Mouse (Mus musculus) intestine, embryonic 15.5 days (tissue): ENCODE data around the gene Nisch. TPM values are rescaled to one million over a fixed set of nuclear protein-coding genes. Genes with fewer than 3 reads are reported as not detected.

Source experiments
- ATAC-seq: fragments of 200-750 bp; cut with Nextera tagmentation; 2 replicates; pipeline ENCODE4 v1.8.0; 2017; ENCODE audit warnings: moderate TSS enrichment, moderate library complexity
- H3K27ac ChIP-seq: fragments of 300-500 bp; sonication (generic); 2 replicates; pipeline ENCODE4 v1.5.1; 2015; ENCODE audit warnings: mild to moderate bottlenecking, inconsistent platforms
- H3K27me3 ChIP-seq: fragments of 300-500 bp; sonication (generic); replicated peaks from 2 replicates; pipeline ENCODE4 v1.6.1; 2015; ENCODE audit warnings: inconsistent platforms
- H3K36me3 ChIP-seq: fragments of 300-500 bp; sonication (generic); 2 replicates; pipeline ENCODE4 v1.6.1; 2015; ENCODE audit warnings: inconsistent platforms
- H3K4me1 ChIP-seq: fragments of 300-500 bp; sonication (generic); replicated peaks from 2 replicates; pipeline ENCODE4 v1.6.1; 2015; ENCODE audit warnings: inconsistent platforms
- H3K4me2 ChIP-seq: fragments of 300-500 bp; sonication (generic); replicated peaks from 2 replicates; pipeline ENCODE4 v1.6.1; 2015; ENCODE audit warnings: mild to moderate bottlenecking, inconsistent platforms
- H3K4me3 ChIP-seq: fragments of 300-500 bp; sonication (generic); replicated peaks from 2 replicates; pipeline ENCODE4 v1.5.1; 2015; ENCODE audit warnings: inconsistent platforms
- H3K9ac ChIP-seq: fragments of 300-500 bp; sonication (generic); 2 replicates; pipeline ENCODE4 v1.6.1; 2015; ENCODE audit warnings: inconsistent platforms
- H3K9me3 ChIP-seq: fragments of 300-500 bp; sonication (generic); 2 replicates; pipeline ENCODE4 v1.6.1; 2016; ENCODE audit warnings: inconsistent platforms
- WGBS: fragments of 180-500 bp; shearing (Covaris S2); methylation state at CpG from one replicate; pipeline ENCODE4 v1.1.7; 2015; 5-methylcytosine and 5-hydroxymethylcytosine counted together
- polyA plus RNA-seq: library from polyadenylated mRNA; unstranded; fragments of >200 nt; fragmentation: Nextera tagmentation; extraction: Ambion mirVana; gene quantifications from 2 replicates; pipeline ENCODE4 v1.2.1, GENCODE M21; 2015

Nisch gene
- polyA plus RNA-seq, 1 experiment from 2014 or later, result 280 TPM

DNA sequence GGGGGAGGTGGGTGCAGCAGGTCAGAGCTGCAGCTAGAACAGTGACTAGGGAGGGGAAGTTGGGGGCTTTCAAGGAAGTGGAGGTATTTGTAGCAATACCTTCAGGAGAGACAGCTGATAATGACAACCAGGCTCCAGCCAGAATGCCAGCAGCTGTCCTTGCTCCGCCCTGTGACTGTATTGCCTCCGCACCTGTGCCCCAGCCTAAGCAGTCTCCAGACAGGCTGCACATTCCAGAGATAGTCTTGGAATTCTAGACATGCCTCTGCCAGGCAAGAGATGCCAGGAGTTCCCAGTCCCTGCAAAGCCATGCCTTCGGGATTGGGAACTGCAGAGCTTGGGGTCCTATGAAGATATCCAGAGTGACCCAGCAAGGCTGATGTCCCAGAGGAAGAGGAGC is 4.2 kb downstream of the Nisch start:
- WGBS, result 67% methylated on average over 3 of the region's 3 CpGs
- H3K4me2 ChIP-seq, result no peak overlapping the region
- H3K36me3 ChIP-seq, result no peaks in the 10 kb centered on the region
- H3K4me3 ChIP-seq, result no peak overlapping the region
- H3K27me3 ChIP-seq, result no peaks in the 10 kb centered on the region
- H3K4me1 ChIP-seq, result peaks cover 10% of the 10 kb centered on the region
- H3K9me3 ChIP-seq, result no peaks in the 10 kb centered on the region
- H3K9ac ChIP-seq, result no peak overlapping the region
- no peak for ATAC-seq
- H3K27ac ChIP-seq, result 0 out of 2 replicates have a peak overlapping the region, but pooled peaks have one; percentile 17

DNA sequence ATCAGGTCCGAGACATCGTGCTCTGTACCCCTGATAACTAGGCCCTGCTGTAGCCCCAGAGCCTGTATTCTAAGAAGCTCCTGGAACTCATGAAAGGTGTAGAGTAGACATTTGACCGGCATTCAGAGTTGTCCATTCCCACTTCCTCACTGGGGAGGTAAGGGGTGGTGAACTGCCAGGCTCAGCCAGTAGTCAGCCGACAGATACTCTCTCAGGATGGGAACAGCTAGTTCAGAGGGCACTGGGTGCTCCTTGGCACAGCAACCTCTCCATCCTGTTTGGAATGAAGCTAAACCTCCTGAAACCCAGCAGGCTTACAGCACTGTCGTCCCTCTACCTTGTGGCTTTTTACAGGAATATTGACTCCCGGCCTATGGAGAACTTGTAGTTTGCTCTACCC is 4.9 kb downstream of the Nisch start:
- 88% methylated on average over 6 of the region's 6 CpGs for WGBS
- Histone ChIP-seq H3K4me2 (no peak overlapping the region), H3K4me3 (no peak overlapping the region), H3K9ac (no peak overlapping the region), H3K27me3 (no peaks in the 10 kb centered on the region), H3K27ac (no peak overlapping the region), H3K9me3 (no peaks in the 10 kb centered on the region), H3K36me3 (no peaks in the 10 kb centered on the region), H3K4me1 (peaks cover 12% of the 10 kb centered on the region)
- no peak for ATAC-seq

GRCm38 (mm10) chr14:31209133-31209557 is 7.6 kb downstream of the Nisch start:
- no peak for ATAC-seq
- no peak overlapping the region for H3K9ac ChIP-seq
- WGBS, result 65% methylated on average over 4 of the region's 4 CpGs

GRCm38 (mm10) chr14:31208084-31208483 is 8.7 kb downstream of the Nisch start, which contains the start of gene Tnnc1:
Gene Tnnc1, plus strand, starts transcription at chr14:31208312.
- Histone ChIP-seq H3K27me3 (no peaks in the 10 kb centered on the region), H3K9me3 (no peaks in the 10 kb centered on the region), H3K4me2 (peak within 1 kb of the TSS; percentile 88; the same call in 1 of the 2 replicates), H3K36me3 (0 out of 2 replicates have a peak, but pooled peaks cover 9% of the 10 kb centered on the region), H3K27ac (no peak within 1 kb of the TSS), H3K9ac (0 out of 2 replicates have a peak within 1 kb of the TSS, but pooled peaks have one; percentile 95), H3K4me3 (no peak within 1 kb of the TSS), H3K4me1 (peaks cover 18% of the 10 kb centered on the region)
- 58% methylated on average over 2 of the region's 2 CpGs for WGBS
- ATAC-seq, result no peak

More at GRCm38 (mm10) chr14:31209133-31209557, 7.6 kb downstream of the Nisch start:
- Histone ChIP-seq H3K27ac (no peak overlapping the region), H3K36me3 (no peaks in the 10 kb centered on the region), H3K4me3 (no peak overlapping the region), H3K4me2 (no peak overlapping the region), H3K27me3 (no peaks in the 10 kb centered on the region), H3K4me1 (peaks cover 18% of the 10 kb centered on the region), H3K9me3 (no peaks in the 10 kb centered on the region)

- H3K4me1 ChIP-seq, result peaks cover 12% of the 10 kb centered on the region
- no peaks in the 10 kb centered on the region for H3K9me3 ChIP-seq
- peak overlapping the region; percentile 77 for H3K4me3 ChIP-seq
- 0 out of 2 replicates have a peak overlapping the region, but pooled peaks have one; percentile 92 for H3K27ac ChIP-seq
- H3K9ac ChIP-seq, result peak overlapping the region; percentile 95; the same call in 1 of the 2 replicates
- H3K4me2 ChIP-seq, result peak overlapping the region; percentile 88
- H3K36me3 ChIP-seq, result 0 out of 2 replicates have a peak, but pooled peaks cover 15% of the 10 kb centered on the region
- peak; percentile 26 for ATAC-seq
- 79% methylated on average over 13 of the region's 13 CpGs for WGBS
- no peaks in the 10 kb centered on the region for H3K27me3 ChIP-seq
These were observed 9.5 kb downstream of the Nisch start for GRCm38 (mm10) chr14:31207070-31207830.

GRCm38 (mm10) chr14:31206472-31206981 is 10.2 kb downstream of the Nisch start:
- H3K36me3 ChIP-seq, result peaks cover 22% of the 10 kb centered on the region; the same call in 1 of the 2 replicates
- H3K4me1 ChIP-seq, result peaks cover 12% of the 10 kb centered on the region
- no peaks in the 10 kb centered on the region for H3K9me3 ChIP-seq
- no peaks in the 10 kb centered on the region for H3K27me3 ChIP-seq
- peak overlapping the region; percentile 77 for H3K4me3 ChIP-seq
- WGBS, result under 1% methylated on average over 48 of the region's 48 CpGs
- peak; percentile 81 for ATAC-seq
- peak overlapping the region; percentile 92 for H3K27ac ChIP-seq
- peak overlapping the region; percentile 88 for H3K4me2 ChIP-seq
- peak overlapping the region; percentile 95 for H3K9ac ChIP-seq

DNA sequence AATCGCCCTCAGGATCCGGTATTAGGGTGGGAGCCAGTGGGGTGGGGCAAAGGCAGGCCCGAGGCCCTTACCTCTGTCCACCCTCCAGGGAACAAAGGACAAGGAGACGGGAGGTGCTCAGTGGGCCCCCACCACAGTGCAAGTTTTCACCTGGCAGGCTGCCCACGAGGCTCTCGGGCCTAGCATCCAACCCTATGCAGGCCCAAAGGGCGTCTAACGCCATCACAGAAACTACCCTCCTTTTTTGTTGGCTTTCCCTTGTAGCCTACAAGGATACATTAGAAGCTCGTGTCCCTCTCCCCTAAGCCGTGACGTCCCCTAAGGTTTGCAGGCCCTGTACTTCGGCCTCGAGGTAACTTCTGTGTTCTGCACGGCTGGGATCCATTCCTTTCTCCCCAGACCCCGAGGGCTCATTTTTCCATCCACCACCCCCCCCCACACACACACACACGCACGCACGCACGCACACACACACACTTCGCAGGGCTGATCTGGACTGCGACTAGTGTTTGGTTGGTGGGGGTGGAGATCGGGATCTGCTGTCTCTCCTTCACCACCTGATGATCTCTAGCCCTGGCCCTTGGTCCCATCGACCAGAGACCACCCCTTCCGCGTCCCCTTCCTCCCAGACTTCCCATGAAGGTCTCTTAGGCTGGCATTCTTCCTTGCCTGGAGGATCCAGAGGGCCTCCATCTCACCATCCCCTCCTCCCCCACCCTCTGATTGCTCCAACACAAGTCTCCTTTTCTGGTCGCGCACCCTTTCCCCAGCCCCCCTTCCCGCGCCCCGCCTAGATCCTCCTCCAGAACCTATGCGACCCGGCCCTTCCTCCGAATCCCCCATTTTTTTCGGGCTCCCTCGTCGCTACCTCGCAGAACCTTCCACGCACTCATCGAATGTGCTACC is 10.9 kb downstream of the Nisch start:
- 2% methylated on average over 39 of the region's 39 CpGs for WGBS
- no peaks in the 10 kb centered on the region for H3K27me3 ChIP-seq
- peak overlapping the region; percentile 88 for H3K4me2 ChIP-seq
- peaks cover 12% of the 10 kb centered on the region for H3K4me1 ChIP-seq
- peak overlapping the region; percentile 77 for H3K4me3 ChIP-seq
- H3K9ac ChIP-seq, result peak overlapping the region; percentile 95
- H3K9me3 ChIP-seq, result no peaks in the 10 kb centered on the region
- H3K36me3 ChIP-seq, result peaks cover 25% of the 10 kb centered on the region; the same call in 1 of the 2 replicates
- ATAC-seq, result peak; percentile 67
- H3K27ac ChIP-seq, result peak overlapping the region; percentile 92

GRCm38 (mm10) chr14:31205244-31205561 is 11.5 kb downstream of the Nisch start:
- Histone ChIP-seq H3K36me3 (peaks cover 27% of the 10 kb centered on the region; the same call in 1 of the 2 replicates), H3K4me2 (peak overlapping the region; percentile 88), H3K27ac (peak overlapping the region; percentile 92), H3K9me3 (no peaks in the 10 kb centered on the region), H3K4me1 (peaks cover 12% of the 10 kb centered on the region), H3K4me3 (peak overlapping the region; percentile 77), H3K27me3 (no peaks in the 10 kb centered on the region), H3K9ac (peak overlapping the region; percentile 95)
- ATAC-seq, result peak; percentile 23
- WGBS, result 8% methylated on average over 8 of the region's 8 CpGs

- WGBS, result 54% methylated on average over 4 of the region's 4 CpGs
- no peaks in the 10 kb centered on the region for H3K9me3 ChIP-seq
- peak overlapping the region; percentile 92; the same call in 1 of the 2 replicates for H3K27ac ChIP-seq
- peak overlapping the region; percentile 95 for H3K9ac ChIP-seq
- peak overlapping the region; percentile 77 for H3K4me3 ChIP-seq
- no peak for ATAC-seq
- peaks cover 12% of the 10 kb centered on the region for H3K4me1 ChIP-seq
- H3K4me2 ChIP-seq, result peak overlapping the region; percentile 88
- H3K36me3 ChIP-seq, result peaks cover 30% of the 10 kb centered on the region; the same call in 1 of the 2 replicates
- H3K27me3 ChIP-seq, result no peaks in the 10 kb centered on the region
These were observed 11.9 kb downstream of the Nisch start for GRCm38 (mm10) chr14:31204844-31205243.

DNA sequence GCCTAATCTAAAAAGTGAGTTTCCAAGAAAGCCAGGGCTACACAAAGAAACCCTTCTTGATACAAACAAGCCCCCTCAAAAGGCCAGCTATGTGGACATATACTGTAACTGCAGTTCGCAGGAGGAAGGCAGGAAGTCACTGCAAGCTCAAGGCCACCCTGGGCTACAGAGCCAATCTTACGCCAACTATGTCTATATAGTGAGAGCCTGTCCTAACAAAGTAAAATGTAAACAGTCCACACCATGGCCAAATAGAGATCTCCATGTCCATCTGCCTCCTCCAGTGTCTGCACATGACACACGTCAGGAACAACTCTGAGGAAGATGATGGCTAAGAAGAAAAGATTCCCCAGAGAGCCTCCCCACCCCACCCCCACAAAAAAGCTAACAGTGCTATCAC is 16.7 kb downstream of the Nisch start:
- Histone ChIP-seq H3K27ac (no peak overlapping the region), H3K4me3 (no peak overlapping the region), H3K4me2 (no peak overlapping the region), H3K27me3 (no peaks in the 10 kb centered on the region), H3K9me3 (no peaks in the 10 kb centered on the region), H3K9ac (no peak overlapping the region), H3K36me3 (peaks cover 34% of the 10 kb centered on the region), H3K4me1 (peaks cover 17% of the 10 kb centered on the region)
- ATAC-seq, result no peak
- 76% methylated on average over 3 of the region's 3 CpGs for WGBS

DNA sequence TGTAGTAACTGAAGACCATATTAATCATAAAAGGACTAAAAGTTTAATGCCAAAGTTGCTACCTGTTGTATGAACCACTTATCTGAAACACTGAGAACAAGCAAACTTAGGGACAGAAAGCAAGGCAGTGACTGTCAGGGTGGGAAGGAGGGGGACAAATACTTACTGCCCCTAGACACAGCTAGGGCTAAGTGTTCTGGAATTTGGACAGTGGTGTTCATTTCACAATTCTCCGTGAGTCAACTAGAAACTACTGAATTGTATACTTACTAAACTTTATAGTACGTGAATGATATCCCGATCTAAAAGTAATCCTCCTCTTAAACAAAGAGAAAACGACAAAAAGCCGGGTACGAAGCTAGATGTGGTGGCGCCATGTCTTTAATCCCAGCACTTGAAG is 17.1 kb downstream of the Nisch start:
- H3K36me3 ChIP-seq, result peaks cover 34% of the 10 kb centered on the region
- H3K4me3 ChIP-seq, result no peak overlapping the region
- H3K4me2 ChIP-seq, result no peak overlapping the region
- H3K4me1 ChIP-seq, result peaks cover 13% of the 10 kb centered on the region
- H3K27ac ChIP-seq, result no peak overlapping the region
- no peaks in the 10 kb centered on the region for H3K9me3 ChIP-seq
- H3K9ac ChIP-seq, result no peak overlapping the region
- no peaks in the 10 kb centered on the region for H3K27me3 ChIP-seq
- 91% methylated on average over 7 of the region's 7 CpGs for WGBS
- no peak for ATAC-seq
